Mouse (Mus musculus) liver, adult 2 months (tissue): Measurements from ENCODE around the gene Taf5l. TPM values are rescaled to one million over a fixed set of nuclear protein-coding genes. Genes with fewer than 3 reads are reported as not detected.
"Not testable (repeated sequence)": the region's sequence is repeated elsewhere in the genome, so short reads cannot be mapped to it uniquely, and the experiment has no call there.

ENCODE experiments used
- DNase-seq: peaks from one replicate; pipeline ENCODE4 v3.0.0-alpha.2; 2011; ENCODE audit warnings: low read depth, low spot score; ENCODE audit errors: extremely low read depth
- H3K27ac ChIP-seq: fragments of 200-500 bp; replicated peaks from 2 replicates; pipeline ENCODE4 v1.5.1; 2012; ENCODE audit warnings: low read depth, mild to moderate bottlenecking, control low read depth, inconsistent platforms, low read length; ENCODE audit not compliant: insufficient read depth
- H3K27me3 ChIP-seq: fragments of 200-500 bp; 2 replicates; pipeline ENCODE4 v1.6.1; 2012; ENCODE audit warnings: mild to moderate bottlenecking, moderate library complexity, low read length, inconsistent platforms; ENCODE audit not compliant: control insufficient read depth, insufficient read depth
- H3K36me3 ChIP-seq: fragments of 200-500 bp; 2 replicates; pipeline ENCODE4 v1.6.1; 2012; ENCODE audit warnings: low read length, inconsistent platforms; ENCODE audit not compliant: control insufficient read depth, insufficient read depth
- H3K4me1 ChIP-seq: fragments of 200-500 bp; 2 replicates; pipeline ENCODE4 v1.6.1; 2011; ENCODE audit warnings: low read length; ENCODE audit not compliant: control insufficient read depth, insufficient read depth
- H3K4me3 ChIP-seq: fragments of 200-500 bp; 2 replicates; pipeline ENCODE4 v1.5.1; 2011; ENCODE audit warnings: low read depth, mild to moderate bottlenecking, control low read depth, low read length, moderate library complexity; ENCODE audit not compliant: insufficient read depth
- H3K79me2 ChIP-seq: fragments of 200-500 bp; 2 replicates; pipeline ENCODE4 v1.6.1; 2012; ENCODE audit warnings: inconsistent platforms, mild to moderate bottlenecking, low read length, moderate library complexity; ENCODE audit not compliant: control insufficient read depth, insufficient read depth
- H3K9ac ChIP-seq: fragments of 200-500 bp; 2 replicates; pipeline ENCODE4 v1.6.1; 2012; ENCODE audit warnings: low read depth, mild to moderate bottlenecking, control low read depth, inconsistent platforms, low read length
- CTCF ChIP-seq: fragments of 200-500 bp; IDR thresholded peaks from 2 replicates; pipeline ENCODE4 v1.5.1; 2011; ENCODE audit warnings: low read depth, low read length, control low read depth
- POLR2A ChIP-seq: fragments of 200-500 bp; IDR thresholded peaks from 2 replicates; pipeline ENCODE4 v1.6.1; 2011; ENCODE audit warnings: low read length, control low read depth; ENCODE audit not compliant: insufficient read depth; ENCODE audit errors: extremely low read depth
- WGBS: fragments of 180-500 bp; shearing (Covaris S2); methylation state at CpG from one replicate; pipeline ENCODE4 v1.1.7; 2018; 5-methylcytosine and 5-hydroxymethylcytosine counted together
- polyA plus RNA-seq: library from polyadenylated mRNA; depleted of rRNA; stranded (reverse); fragments of >200 nt; gene quantifications from 2 replicates; pipeline ENCODE4 v1.2.3, GENCODE M21; 2012
- total RNA-seq: library from RNA; depleted of rRNA; stranded (reverse); fragments of >200 nt; gene quantifications from 2 replicates; pipeline ENCODE4 v1.2.3, GENCODE M21; 2014

Gene Taf5l
- total and polyA plus RNA-seq, 2 experiments: 9.0 to 16.0 TPM

GRCm38 (mm10) chr8:124020439-124021236, 559 bp downstream of the Taf5l start:
- peaks cover 10% of the 10 kb centered on the region for H3K4me1 ChIP-seq
- TF ChIP-seq CTCF (no peak), POLR2A (no peak)
- peak overlapping the region; percentile 97 for H3K9ac ChIP-seq
- H3K27ac ChIP-seq: peak overlapping the region; percentile 96
- H3K36me3 ChIP-seq: peaks cover 2% of the 10 kb centered on the region; the same call in 1 of the 2 replicates
- peak; percentile 49 for DNase-seq
- H3K79me2 ChIP-seq: peaks cover 34% of the 10 kb centered on the region
- no peaks in the 10 kb centered on the region for H3K27me3 ChIP-seq
- peak overlapping the region; percentile 93 for H3K4me3 ChIP-seq
- 3% methylated on average over 66 of the region's 87 CpGs for WGBS

GRCm38 (mm10) chr8:124019782-124020181, 1.4 kb downstream of the Taf5l start:
- peak overlapping the region; percentile 36; the same call in 1 of the 2 replicates for H3K9ac ChIP-seq

GRCm38 (mm10) chr8:124014751-124015150, 6.4 kb downstream of the Taf5l start:
- Histone ChIP-seq H3K4me1 (peaks cover 6% of the 10 kb centered on the region), H3K79me2 (peaks cover 31% of the 10 kb centered on the region), H3K4me3 (no peak overlapping the region), H3K9ac (no peak overlapping the region), H3K27ac (no peak overlapping the region), H3K36me3 (no peaks in the 10 kb centered on the region), H3K27me3 (no peaks in the 10 kb centered on the region)
- 16% methylated on average over 3 of the region's 3 CpGs for WGBS
- DNase-seq: peak; percentile 23
- TF ChIP-seq CTCF: no peak
- no peak for TF ChIP-seq POLR2A

More at GRCm38 (mm10) chr8:124019782-124020181, 1.4 kb downstream of the Taf5l start:
- TF ChIP-seq CTCF (no peak), POLR2A (no peak)
- Histone ChIP-seq H3K4me3 (peak overlapping the region; percentile 12; the same call in 1 of the 2 replicates), H3K27ac (no peak overlapping the region), H3K36me3 (0 out of 2 replicates have a peak, but pooled peaks cover 2% of the 10 kb centered on the region), H3K27me3 (no peaks in the 10 kb centered on the region), H3K4me1 (peaks cover 12% of the 10 kb centered on the region), H3K79me2 (peaks cover 39% of the 10 kb centered on the region)
- 15% methylated on average over 13 of the region's 13 CpGs for WGBS
- peak; percentile 51 for DNase-seq

- H3K4me3 ChIP-seq, H3K27ac ChIP-seq, H3K36me3 ChIP-seq, H3K9ac ChIP-seq, H3K4me1 ChIP-seq, H3K27me3 ChIP-seq, DNase-seq: not testable (repeated sequence)
- peaks cover 26% of the 10 kb centered on the region for H3K79me2 ChIP-seq
- 81% methylated on average over 7 of the region's 7 CpGs for WGBS
Measured at GRCm38 (mm10) chr8:124014299-124014698, 6.9 kb downstream of the Taf5l start.

GRCm38 (mm10) chr8:124011989-124012586, 9.1 kb downstream of the Taf5l start:
- Histone ChIP-seq H3K27ac (no peak overlapping the region), H3K4me1 (peaks cover 2% of the 10 kb centered on the region; the same call in 1 of the 2 replicates), H3K27me3 (no peaks in the 10 kb centered on the region), H3K9ac (no peak overlapping the region), H3K36me3 (peaks cover 17% of the 10 kb centered on the region), H3K79me2 (peaks cover 15% of the 10 kb centered on the region; the same call in 1 of the 2 replicates), H3K4me3 (no peak overlapping the region)
- TF ChIP-seq POLR2A: no peak
- no peak for TF ChIP-seq CTCF
- no peak for DNase-seq
- 97% methylated on average over 3 of the region's 3 CpGs for WGBS
